Mouse (Mus musculus) small intestine, adult 2 months (tissue): ENCODE data around the gene Tob2.

Experiments used
- CTCF ChIP-seq: fragments of 200-500 bp; IDR thresholded peaks from 2 replicates; pipeline ENCODE4 v1.5.1; 2012; ENCODE audit warnings: low read depth, mild to moderate bottlenecking, control low read depth, inconsistent platforms, low read length, moderate library complexity, mixed read lengths; ENCODE audit not compliant: insufficient replicate concordance, insufficient read length; ENCODE audit errors: extremely low read depth
- POLR2A ChIP-seq: fragments of 200-500 bp; IDR thresholded peaks from 2 replicates; pipeline ENCODE4 v1.6.1; 2012; ENCODE audit warnings: low read depth, mild to moderate bottlenecking, control low read depth, inconsistent platforms, low read length, moderate library complexity

DNA sequence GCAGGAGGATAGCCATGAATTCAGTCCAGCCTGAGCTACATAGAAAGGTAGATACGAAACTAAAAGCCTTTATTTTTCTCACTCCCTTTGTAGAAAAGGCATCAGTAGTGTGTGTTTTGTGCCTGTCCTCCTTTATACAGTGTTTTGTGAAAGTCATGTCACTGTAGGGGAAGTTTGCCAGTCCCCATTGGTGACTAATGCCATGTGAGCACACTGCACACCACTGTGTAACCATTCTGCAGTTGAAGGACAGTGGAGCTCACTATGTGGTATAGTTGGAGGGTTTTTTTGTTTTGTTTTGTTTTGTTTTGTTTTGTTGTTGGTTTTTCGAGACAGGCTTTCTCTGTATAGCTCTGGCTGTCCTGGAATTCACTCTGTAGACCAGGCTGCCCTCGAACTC lies 40.2 kb downstream of the Tob2 start:
- TF ChIP-seq POLR2A (no peak), CTCF (no peak)
